Mouse (Mus musculus): ENCODE results near the gene Lamb3. TPM values are rescaled to one million over a fixed set of nuclear protein-coding genes. Genes with fewer than 3 reads are reported as not detected.

The Lamb3 gene
- polyA plus RNA-seq, 1 experiment from 2014 or later: 1.5 TPM

GRCm38 (mm10) chr1:193169856-193170255, 37.6 kb upstream of the Lamb3 start:
- H3K9ac ChIP-seq (replicated peaks): no peak overlapping the region
- H3K4me1 ChIP-seq (ENCODE audit: insufficient read depth): peaks cover 21% of the 10 kb centered on the region
- H3K9me3 ChIP-seq (ENCODE audit: low read length): no peaks in the 10 kb centered on the region
- peaks cover 2% of the 10 kb centered on the region for H3K36me3 ChIP-seq (replicated peaks; ENCODE audit: insufficient read depth, low read length)
- DNase-seq (no peak), ATAC-seq (no peak)
- no peak overlapping the region for H3K4me2 ChIP-seq (ENCODE audit: low read depth, low read length)
- H3K4me3 ChIP-seq (ENCODE audit: low read depth, low read length): no peak overlapping the region
- H3K27me3 ChIP-seq (ENCODE audit: insufficient read depth, low read length): no peaks in the 10 kb centered on the region
- TF ChIP-seq CTCF (IDR thresholded peaks at IDR 0.05; ENCODE audit: low read depth): no peak
- no peak for TF ChIP-seq EP300 (IDR thresholded peaks at IDR 0.05; ENCODE audit: low read depth)
- H3K27ac ChIP-seq (ENCODE audit: low read depth): no peak overlapping the region
- 75% methylated on average over 2 of the region's 2 CpGs for WGBS (ENCODE audit: insufficient replicate concordance)

GRCm38 (mm10) chr1:193172991-193173809, 34.3 kb upstream of the Lamb3 start:
- H3K36me3 ChIP-seq (replicated peaks; ENCODE audit: insufficient read depth, low read length): no peaks in the 10 kb centered on the region
- H3K4me3 ChIP-seq (ENCODE audit: low read depth, low read length): peak overlapping the region; percentile 77
- DNase-seq: peak; percentile 97
- H3K27ac ChIP-seq (ENCODE audit: low read depth): peak overlapping the region; percentile 87
- H3K9ac ChIP-seq (replicated peaks): peak overlapping the region; percentile 80
- H3K27me3 ChIP-seq (ENCODE audit: insufficient read depth, low read length): no peaks in the 10 kb centered on the region
- peak overlapping the region; percentile 87 for H3K4me2 ChIP-seq (ENCODE audit: low read depth, low read length)
- TF ChIP-seq CTCF (IDR thresholded peaks at IDR 0.05; ENCODE audit: low read depth) (peak; percentile 28; the same call in 1 of the 2 replicates), EP300 (IDR thresholded peaks at IDR 0.05; ENCODE audit: low read depth) (no peak)
- 2% methylated on average over 48 of the region's 48 CpGs for WGBS (ENCODE audit: insufficient replicate concordance)
- ATAC-seq: peak; percentile 98
- H3K4me1 ChIP-seq (ENCODE audit: insufficient read depth): peaks cover 28% of the 10 kb centered on the region
- no peaks in the 10 kb centered on the region for H3K9me3 ChIP-seq (ENCODE audit: low read length)

GRCm38 (mm10) chr1:193173810-193174129, 33.7 kb upstream of the Lamb3 start:
- peak overlapping the region; percentile 69 for H3K9ac ChIP-seq (replicated peaks)
- WGBS (ENCODE audit: insufficient replicate concordance): 14% methylated on average over 9 of the region's 9 CpGs
- H3K4me3 ChIP-seq (ENCODE audit: low read depth, low read length): peak overlapping the region; percentile 77
- peak overlapping the region; percentile 87 for H3K27ac ChIP-seq (ENCODE audit: low read depth)
- H3K36me3 ChIP-seq (replicated peaks; ENCODE audit: insufficient read depth, low read length): no peaks in the 10 kb centered on the region
- H3K4me1 ChIP-seq (ENCODE audit: insufficient read depth): peaks cover 28% of the 10 kb centered on the region
- peak overlapping the region; percentile 87 for H3K4me2 ChIP-seq (ENCODE audit: low read depth, low read length)
- TF ChIP-seq EP300 (IDR thresholded peaks at IDR 0.05; ENCODE audit: low read depth) (no peak), CTCF (IDR thresholded peaks at IDR 0.05; ENCODE audit: low read depth) (no peak)
- H3K27me3 ChIP-seq (ENCODE audit: insufficient read depth, low read length): no peaks in the 10 kb centered on the region
- H3K9me3 ChIP-seq (ENCODE audit: low read length): no peaks in the 10 kb centered on the region
- DNase-seq: no peak
- no peak for ATAC-seq

- Histone ChIP-seq H3K4me3 (ENCODE audit: low read depth, low read length) (peak overlapping the region; percentile 77), H3K4me2 (ENCODE audit: low read depth, low read length) (peak overlapping the region; percentile 87), H3K9ac (replicated peaks) (peak overlapping the region; percentile 69), H3K9me3 (ENCODE audit: low read length) (no peaks in the 10 kb centered on the region), H3K27me3 (ENCODE audit: insufficient read depth, low read length) (no peaks in the 10 kb centered on the region), H3K27ac (ENCODE audit: low read depth) (peak overlapping the region; percentile 87), H3K36me3 (replicated peaks; ENCODE audit: insufficient read depth, low read length) (no peaks in the 10 kb centered on the region), H3K4me1 (ENCODE audit: insufficient read depth) (peaks cover 28% of the 10 kb centered on the region)
- TF ChIP-seq EP300 (IDR thresholded peaks at IDR 0.05; ENCODE audit: low read depth) (no peak), CTCF (IDR thresholded peaks at IDR 0.05; ENCODE audit: low read depth) (no peak)
- 69% methylated on average over 13 of the region's 13 CpGs for whole genome bisulfite sequencing (ENCODE audit: insufficient replicate concordance)
- DNase-seq (no peak), ATAC-seq (no peak)
Observed at GRCm38 (mm10) chr1:193174143-193174733, 33.3 kb upstream of the Lamb3 start.

GRCm38 (mm10) chr1:193181104-193181503, 26.4 kb upstream of the Lamb3 start:
- no peak overlapping the region for H3K4me3 ChIP-seq (ENCODE audit: low read depth, low read length)

GRCm38 (mm10) chr1:193188257-193188656, 19.2 kb upstream of the Lamb3 start:
- H3K9me3 ChIP-seq (ENCODE audit: low read length): no peaks in the 10 kb centered on the region
- H3K4me3 ChIP-seq (ENCODE audit: low read depth, low read length): no peak overlapping the region
- DNase-seq (no peak), ATAC-seq (no peak)
- H3K36me3 ChIP-seq (replicated peaks; ENCODE audit: insufficient read depth, low read length): peaks cover 3% of the 10 kb centered on the region
- no peak overlapping the region for H3K4me2 ChIP-seq (ENCODE audit: low read depth, low read length)
- no peaks in the 10 kb centered on the region for H3K27me3 ChIP-seq (ENCODE audit: insufficient read depth, low read length)
- no peak overlapping the region for H3K27ac ChIP-seq (ENCODE audit: low read depth)
- WGBS (ENCODE audit: insufficient replicate concordance): 66% methylated on average over 6 of the region's 6 CpGs
- no peak for TF ChIP-seq EP300 (IDR thresholded peaks at IDR 0.05; ENCODE audit: low read depth)
- no peak for TF ChIP-seq CTCF (IDR thresholded peaks at IDR 0.05; ENCODE audit: low read depth)
- H3K4me1 ChIP-seq (ENCODE audit: insufficient read depth): 0 out of 2 replicates have a peak, but pooled peaks cover 3% of the 10 kb centered on the region
- no peak overlapping the region for H3K9ac ChIP-seq (replicated peaks)

More at GRCm38 (mm10) chr1:193181104-193181503, 26.4 kb upstream of the Lamb3 start:
- DNase-seq: no peak
- TF ChIP-seq EP300 (IDR thresholded peaks at IDR 0.05; ENCODE audit: low read depth): no peak
- no peak for TF ChIP-seq CTCF (IDR thresholded peaks at IDR 0.05; ENCODE audit: low read depth)
- no peaks in the 10 kb centered on the region for H3K9me3 ChIP-seq (ENCODE audit: low read length)
- H3K9ac ChIP-seq (replicated peaks): no peak overlapping the region
- H3K4me2 ChIP-seq (ENCODE audit: low read depth, low read length): no peak overlapping the region
- peaks cover 3% of the 10 kb centered on the region; the same call in 1 of the 2 replicates for H3K36me3 ChIP-seq (replicated peaks; ENCODE audit: insufficient read depth, low read length)
- 69% methylated on average over 3 of the region's 3 CpGs for WGBS (ENCODE audit: insufficient replicate concordance)
- no peak overlapping the region for H3K27ac ChIP-seq (ENCODE audit: low read depth)
- no peak for ATAC-seq
- H3K27me3 ChIP-seq (ENCODE audit: insufficient read depth, low read length): no peaks in the 10 kb centered on the region
- no peaks in the 10 kb centered on the region for H3K4me1 ChIP-seq (ENCODE audit: insufficient read depth)

Data from liver, postnatal 0 days (tissue).